Mouse (Mus musculus): Measurements from ENCODE around the gene Acot4.
"Not testable (repeated sequence)": the region's sequence is repeated elsewhere in the genome, so short reads cannot be mapped to it uniquely, and the experiment has no call there.

Acot4 gene

GRCm38 (mm10) chr12:84077371-84077990, 39.3 kb downstream of the Acot4 start:
- no peak for DNase-seq (ENCODE audit: low spot score in 2 of 2)

GRCm38 (mm10) chr12:84083842-84084241, 45.7 kb downstream of the Acot4 start:
- no peak for DNase-seq (ENCODE audit: low spot score in 2 of 2)

GRCm38 (mm10) chr12:84084581-84084980, 46.4 kb downstream of the Acot4 start:
- DNase-seq (ENCODE audit: low spot score in 2 of 2) = no peak

DNA sequence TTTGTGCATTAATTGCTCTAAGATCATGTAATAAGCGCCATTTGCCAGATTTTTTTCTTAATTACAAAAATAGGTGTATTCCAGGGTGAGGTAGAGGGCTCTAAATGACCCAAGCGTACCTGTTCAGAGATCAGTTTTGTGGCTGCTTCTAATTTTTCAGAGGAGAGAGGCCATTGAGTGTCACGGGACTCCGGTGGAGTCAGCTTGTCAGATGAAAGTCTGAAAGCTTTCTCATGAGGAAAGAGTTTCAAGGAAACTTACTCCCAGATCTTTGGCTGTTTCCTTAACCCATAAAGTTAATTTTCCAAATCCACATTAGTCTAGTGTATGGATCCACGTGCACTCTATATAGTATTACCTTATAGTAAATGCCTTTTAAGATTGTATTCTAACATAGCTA, 56.5 kb downstream of the Acot4 start:
- not testable (repeated sequence) for DNase-seq (ENCODE audit: low spot score in 2 of 2)

Data from urinary bladder, adult 18-20 months (tissue).